Mouse (Mus musculus): ENCODE measurements around the gene Gm826.

DNA sequence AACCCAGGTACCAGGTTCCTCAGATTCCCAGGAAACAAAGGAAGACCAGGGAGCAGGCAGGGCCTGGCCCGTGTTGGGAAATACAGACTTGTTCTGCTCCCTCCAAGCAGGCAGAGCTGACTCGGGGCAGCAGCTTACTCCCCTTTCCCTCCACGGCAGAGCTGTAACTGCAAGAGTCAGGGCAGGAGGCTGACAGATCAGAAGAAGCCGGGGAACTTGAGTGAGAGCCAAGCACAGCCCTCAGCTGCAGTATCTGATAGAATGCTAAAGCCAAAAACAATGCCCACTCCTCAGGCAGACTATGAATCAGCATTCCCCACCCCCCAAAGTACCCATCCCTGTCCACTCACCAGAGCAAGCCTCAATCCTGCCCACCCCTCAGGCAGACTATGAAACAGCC is 24.9 kb upstream of the Gm826 start:
- TF ChIP-seq MYOG (IDR thresholded peaks at IDR 0.05; ENCODE audit: control insufficient read depth, extremely low read depth, insufficient read length) (no peak), CEBPB (IDR thresholded peaks at IDR 0.05; ENCODE audit: low read depth) (no peak)

All from C2C12 (cell line).